Mouse (Mus musculus) cerebellum, adult 18-20 months (tissue): ENCODE data around the gene Vti1a.

Source experiments
- DNase-seq, 2 experiments: peaks; one replicate each; pipeline ENCODE4 v3.0.0; 2021

The Vti1a gene

GRCm38 (mm10) chr19:55315452-55316108, 515 bp upstream of the Vti1a start, which contains the start of gene Zdhhc6:
Gene Zdhhc6 (minus strand): TSS chr19:55316032.
- DNase-seq: peak; percentile 79 to 89

- no peak for DNase-seq
These were observed 806 bp downstream of the Vti1a start for GRCm38 (mm10) chr19:55316901-55317300.

GRCm38 (mm10) chr19:55319036-55319435, 2.9 kb downstream of the Vti1a start:
- DNase-seq: no peak

- DNase-seq: no peak
These were observed 3.4 kb downstream of the Vti1a start for GRCm38 (mm10) chr19:55319521-55319920.

GRCm38 (mm10) chr19:55322604-55323003, 6.5 kb downstream of the Vti1a start:
- DNase-seq: no peak

- DNase-seq: peak in 1 of 2 experiments; percentile 10
These were observed 11.4 kb downstream of the Vti1a start for GRCm38 (mm10) chr19:55327510-55327909.

GRCm38 (mm10) chr19:55331776-55332175, 15.7 kb downstream of the Vti1a start:
- DNase-seq: no peak

GRCm38 (mm10) chr19:55332641-55333268, 16.7 kb downstream of the Vti1a start:
- DNase-seq: peak; percentile 64 to 70

- no peak for DNase-seq
These were observed 19.8 kb downstream of the Vti1a start for GRCm38 (mm10) chr19:55335881-55336280.

- no peak for DNase-seq
These were observed 20.3 kb downstream of the Vti1a start for GRCm38 (mm10) chr19:55336441-55336840.

GRCm38 (mm10) chr19:55337066-55337465, 21.0 kb downstream of the Vti1a start:
- no peak for DNase-seq

- no peak for DNase-seq
These were observed 21.6 kb downstream of the Vti1a start for GRCm38 (mm10) chr19:55337664-55338063.

- DNase-seq: no peak
These were observed 24.4 kb downstream of the Vti1a start for GRCm38 (mm10) chr19:55340521-55340920.

- DNase-seq: no peak
These were observed 25.3 kb downstream of the Vti1a start for GRCm38 (mm10) chr19:55341377-55341776.

GRCm38 (mm10) chr19:55342423-55342822, 26.3 kb downstream of the Vti1a start:
- no peak for DNase-seq

- no peak for DNase-seq
These were observed 27.2 kb downstream of the Vti1a start for GRCm38 (mm10) chr19:55343274-55343673.

- no peak for DNase-seq
These were observed 32.1 kb downstream of the Vti1a start for GRCm38 (mm10) chr19:55348187-55348586.

GRCm38 (mm10) chr19:55350673-55351378, 34.7 kb downstream of the Vti1a start:
- DNase-seq: no peak

- no peak for DNase-seq
These were observed 46.5 kb downstream of the Vti1a start for GRCm38 (mm10) chr19:55362606-55363005.

- no peak for DNase-seq
These were observed 53.6 kb downstream of the Vti1a start for GRCm38 (mm10) chr19:55369691-55370090.

- DNase-seq: no peak
These were observed 60.2 kb downstream of the Vti1a start for GRCm38 (mm10) chr19:55376331-55376730.

GRCm38 (mm10) chr19:55377465-55377864, 61.4 kb downstream of the Vti1a start:
- DNase-seq: no peak

GRCm38 (mm10) chr19:55378884-55379283, 62.8 kb downstream of the Vti1a start:
- no peak for DNase-seq

- no peak for DNase-seq
These were observed 64.7 kb downstream of the Vti1a start for GRCm38 (mm10) chr19:55380764-55381163.
